Mouse (Mus musculus) heart, embryonic 15.5 days (tissue): ENCODE measurements at regions not wholly inside any gene's neighbourhood (a gene's known extent, or its start where the extent isn't known, plus 50 kb on each side); places are given as distances from the start of the nearest gene placed in this dataset.
"Not testable (repeated sequence)": the region's sequence is repeated elsewhere in the genome, so short reads cannot be mapped to it uniquely, and the experiment has no call there.

Source experiments
- ATAC-seq: fragments of 200-750 bp; cut with Nextera tagmentation; replicated peaks from 2 replicates; pipeline ENCODE4 v1.8.0; 2017; ENCODE audit warnings: low read depth, moderate TSS enrichment; ENCODE audit not compliant: insufficient number of reproducible peaks, insufficient read depth, low FRiP score
- H3K27ac ChIP-seq: fragments of 300-500 bp; sonication (generic); 2 replicates; pipeline ENCODE4 v1.5.1; 2015; ENCODE audit warnings: mild to moderate bottlenecking, inconsistent platforms
- H3K27me3 ChIP-seq: fragments of 300-500 bp; sonication (generic); 2 replicates; pipeline ENCODE4 v1.6.1; 2015; ENCODE audit warnings: inconsistent platforms
- H3K36me3 ChIP-seq: fragments of 300-500 bp; sonication (generic); 2 replicates; pipeline ENCODE4 v1.6.1; 2015; ENCODE audit warnings: mild to moderate bottlenecking, inconsistent platforms
- H3K4me1 ChIP-seq: fragments of 300-500 bp; sonication (generic); replicated peaks from 2 replicates; pipeline ENCODE4 v1.6.1; 2015; ENCODE audit warnings: inconsistent platforms
- H3K4me2 ChIP-seq: fragments of 300-500 bp; sonication (generic); 2 replicates; pipeline ENCODE4 v1.6.1; 2015; ENCODE audit warnings: inconsistent platforms, mild to moderate bottlenecking, moderate library complexity
- H3K4me3 ChIP-seq: fragments of 300-500 bp; sonication (generic); 2 replicates; pipeline ENCODE4 v1.5.1; 2015; ENCODE audit warnings: mild to moderate bottlenecking, inconsistent platforms
- H3K9ac ChIP-seq: fragments of 300-500 bp; sonication (generic); 2 replicates; pipeline ENCODE4 v1.6.1; 2015; ENCODE audit warnings: mild to moderate bottlenecking, inconsistent platforms
- H3K9me3 ChIP-seq: fragments of 300-500 bp; sonication (generic); replicated peaks from 2 replicates; pipeline ENCODE4 v1.6.1; 2016; ENCODE audit warnings: inconsistent platforms
- WGBS: fragments of 180-500 bp; shearing (Covaris S2); methylation state at CpG from one replicate; pipeline ENCODE4 v1.1.7; 2015; ENCODE audit warnings: mixed read lengths; 5-methylcytosine and 5-hydroxymethylcytosine counted together

DNA sequence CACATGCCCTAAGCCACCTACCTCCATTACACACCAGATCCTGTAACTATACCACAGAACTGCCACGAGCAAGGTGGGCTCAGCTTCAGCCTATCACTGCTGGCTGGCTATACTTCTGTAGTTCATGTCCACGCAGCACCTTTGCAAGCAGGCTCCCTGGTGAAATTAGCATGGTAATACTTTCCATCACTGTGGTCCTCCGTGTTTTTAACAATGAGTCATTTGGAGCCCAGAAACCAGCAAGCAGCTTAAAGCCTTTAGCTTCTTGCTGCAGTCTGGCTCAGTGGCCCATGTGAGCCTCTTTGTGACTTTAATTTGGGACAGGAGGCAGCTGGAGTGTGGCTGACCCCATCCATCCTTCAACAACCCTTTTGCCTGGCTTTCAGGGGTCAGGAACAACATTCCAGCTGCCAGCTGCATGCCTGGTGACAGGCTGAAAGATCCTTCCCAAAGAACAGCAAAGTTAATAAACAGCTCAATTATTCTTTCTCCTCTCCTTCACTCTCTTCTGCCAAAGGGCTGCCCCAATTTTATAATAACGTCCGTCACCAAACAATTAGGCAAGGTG is 122.1 kb upstream of the Intu start:
- H3K27ac ChIP-seq: no peak overlapping the region
- H3K4me1 ChIP-seq: no peaks in the 10 kb centered on the region
- 66% methylated on average over 5 of the region's 5 CpGs for WGBS
- H3K4me3 ChIP-seq: no peak overlapping the region
- H3K9me3 ChIP-seq: no peaks in the 10 kb centered on the region
- ATAC-seq: no peak
- no peaks in the 10 kb centered on the region for H3K36me3 ChIP-seq
- no peaks in the 10 kb centered on the region for H3K27me3 ChIP-seq
- H3K4me2 ChIP-seq: no peak overlapping the region
- no peak overlapping the region for H3K9ac ChIP-seq

DNA sequence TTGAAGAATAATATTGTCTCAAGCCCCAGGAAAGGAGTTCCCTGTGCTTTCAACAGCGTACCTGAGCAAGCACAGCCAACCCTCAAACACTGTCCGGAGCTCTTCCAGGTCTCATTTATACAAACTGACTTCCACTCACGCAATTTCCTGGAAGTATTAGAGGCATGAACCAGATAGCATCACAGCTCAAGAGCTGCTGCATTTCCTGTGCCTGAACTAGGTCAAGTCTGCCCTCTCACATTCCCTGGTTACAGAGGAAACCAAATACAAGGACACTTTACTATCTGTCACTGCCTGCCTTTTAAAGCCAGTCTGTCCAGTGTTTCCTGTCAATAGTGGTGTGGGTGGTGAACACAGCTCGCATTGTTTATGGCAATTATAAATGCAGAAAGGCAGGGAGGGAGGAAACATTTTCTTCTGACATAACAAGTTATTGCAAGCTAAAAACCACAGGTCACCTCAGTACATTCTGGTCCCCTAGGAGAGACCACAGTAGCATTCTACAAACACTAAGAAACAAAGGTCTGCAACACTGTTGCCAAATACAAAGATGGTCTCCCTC is 120.3 kb upstream of the Intu start:
- ATAC-seq: no peak
- 57% methylated on average over 4 of the region's 4 CpGs for WGBS

DNA sequence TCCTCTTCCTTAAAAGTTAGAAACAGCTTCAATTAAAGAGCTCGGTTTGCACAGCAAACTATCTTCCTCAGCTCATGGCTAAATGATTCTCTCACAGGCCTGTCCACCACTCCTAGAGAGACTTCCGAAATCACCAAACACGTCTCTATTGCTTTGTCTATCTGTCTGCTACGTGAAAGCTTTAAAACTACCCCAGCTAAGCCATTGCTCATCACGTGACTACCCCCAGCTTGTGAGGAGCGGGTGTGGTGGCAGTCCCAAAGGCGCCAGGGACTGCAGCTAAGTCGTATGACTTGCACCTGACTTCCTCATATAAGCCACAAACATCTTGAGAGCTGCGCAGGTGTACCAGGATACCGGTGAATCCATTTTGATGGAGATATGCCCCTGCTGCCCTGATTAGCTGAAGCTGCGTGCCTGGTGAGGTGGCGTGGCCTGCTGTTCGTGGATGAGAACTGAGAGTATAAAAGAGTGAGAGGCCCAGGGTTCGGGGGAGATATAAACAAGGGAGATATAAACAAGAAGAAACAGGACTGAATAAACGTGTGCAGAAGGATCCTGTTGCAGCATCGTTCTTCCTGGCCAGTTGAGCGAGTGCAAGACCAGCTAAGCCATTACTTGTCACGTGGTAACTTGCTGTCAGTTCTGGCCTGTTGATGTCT is 105.8 kb upstream of the Intu start:
- H3K4me2 ChIP-seq, H3K9me3 ChIP-seq, H3K36me3 ChIP-seq, ATAC-seq, H3K4me1 ChIP-seq, H3K9ac ChIP-seq, H3K4me3 ChIP-seq, H3K27me3 ChIP-seq: not testable (repeated sequence)
- H3K27ac ChIP-seq: 0 out of 2 replicates have a peak overlapping the region, but pooled peaks have one; percentile 65
- 69% methylated on average over 17 of the region's 18 CpGs for WGBS

More for the DNA sequence above, 120.3 kb upstream of the Intu start:
- H3K36me3 ChIP-seq: no peaks in the 10 kb centered on the region
- H3K4me3 ChIP-seq: no peak overlapping the region
- no peak overlapping the region for H3K4me2 ChIP-seq
- H3K9ac ChIP-seq: no peak overlapping the region
- no peaks in the 10 kb centered on the region for H3K9me3 ChIP-seq
- H3K27ac ChIP-seq: no peak overlapping the region
- H3K4me1 ChIP-seq: no peaks in the 10 kb centered on the region
- H3K27me3 ChIP-seq: no peaks in the 10 kb centered on the region

DNA sequence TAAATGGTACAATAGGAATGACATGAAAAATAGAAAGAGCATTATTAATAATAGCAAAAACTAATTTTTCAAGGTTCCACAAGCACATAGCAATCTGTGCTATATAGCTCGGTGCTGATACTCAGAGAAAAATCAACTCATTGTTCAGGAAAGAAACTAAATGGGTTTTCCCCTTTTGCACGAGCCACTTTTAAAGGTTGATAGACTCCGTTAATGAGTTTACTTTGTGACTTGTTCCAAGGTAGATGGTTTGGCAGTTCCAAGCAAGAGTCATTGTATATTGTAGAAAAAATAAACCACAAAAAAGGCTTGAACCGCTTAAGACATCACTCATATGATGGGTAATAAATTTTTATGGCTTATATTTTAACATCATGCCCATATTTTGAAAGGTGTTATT is 105.0 kb upstream of the Intu start:
- H3K36me3 ChIP-seq: no peaks in the 10 kb centered on the region
- H3K4me1 ChIP-seq: peaks cover 7% of the 10 kb centered on the region
- no peaks in the 10 kb centered on the region for H3K27me3 ChIP-seq
- ATAC-seq: no peak
- no peaks in the 10 kb centered on the region for H3K9me3 ChIP-seq
- no peak overlapping the region for H3K9ac ChIP-seq
- WGBS: 81% methylated on average over 4 of the region's 4 CpGs
- no peak overlapping the region for H3K4me3 ChIP-seq
- no peak overlapping the region for H3K4me2 ChIP-seq
- no peak overlapping the region for H3K27ac ChIP-seq

DNA sequence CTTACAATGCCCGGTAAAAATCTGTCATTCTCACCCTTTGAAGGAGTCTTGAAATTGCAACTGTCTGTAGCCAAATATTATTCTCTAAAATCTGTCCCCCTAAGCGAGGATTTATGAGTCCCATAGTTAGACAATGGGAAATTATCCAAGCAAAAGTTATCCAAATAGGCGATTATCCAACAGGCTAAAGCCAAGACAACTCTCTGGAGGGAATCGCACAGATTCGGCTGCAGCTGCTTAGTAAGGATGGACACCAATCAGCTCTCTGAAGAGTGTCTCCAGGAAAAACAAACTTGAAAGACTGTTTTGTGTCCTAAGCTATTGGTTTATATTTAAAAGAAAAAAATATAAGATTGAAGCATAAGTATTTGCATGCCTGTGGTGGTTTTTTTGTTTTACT is 103.1 kb upstream of the Intu start:
- no peak overlapping the region for H3K9ac ChIP-seq
- 56% methylated on average over 5 of the region's 5 CpGs for WGBS
- no peak overlapping the region for H3K4me3 ChIP-seq
- no peak for ATAC-seq
- H3K36me3 ChIP-seq: no peaks in the 10 kb centered on the region
- no peaks in the 10 kb centered on the region for H3K9me3 ChIP-seq
- H3K4me1 ChIP-seq: peaks cover 7% of the 10 kb centered on the region
- H3K4me2 ChIP-seq: no peak overlapping the region
- H3K27ac ChIP-seq: no peak overlapping the region
- no peaks in the 10 kb centered on the region for H3K27me3 ChIP-seq

DNA sequence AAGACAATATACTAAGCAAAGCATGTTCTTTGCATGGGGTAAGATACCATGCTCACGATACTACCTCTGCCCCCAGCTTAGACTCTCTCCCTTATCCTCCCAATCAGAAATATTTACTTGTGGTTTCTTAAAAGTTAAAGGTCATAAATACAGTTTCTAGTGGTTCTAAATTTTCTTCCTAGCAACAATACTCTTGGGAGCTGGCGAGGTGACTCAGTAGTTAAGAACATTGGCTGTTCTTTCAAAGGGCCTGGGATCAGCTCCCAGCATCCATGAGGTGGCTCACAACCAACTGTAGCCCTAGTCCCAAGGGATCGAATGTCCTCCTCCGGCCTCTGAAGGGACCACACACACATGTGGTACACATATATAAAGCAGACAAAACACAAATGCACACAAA is 92.8 kb upstream of the Intu start:
- H3K4me1 ChIP-seq: peaks cover 3% of the 10 kb centered on the region
- WGBS: 91% methylated on average over 4 of the region's 4 CpGs
- H3K9ac ChIP-seq: no peak overlapping the region
- H3K27ac ChIP-seq: no peak overlapping the region
- no peaks in the 10 kb centered on the region for H3K27me3 ChIP-seq
- no peaks in the 10 kb centered on the region for H3K36me3 ChIP-seq
- H3K9me3 ChIP-seq: no peaks in the 10 kb centered on the region
- no peak for ATAC-seq
- H3K4me3 ChIP-seq: no peak overlapping the region
- H3K4me2 ChIP-seq: no peak overlapping the region

DNA sequence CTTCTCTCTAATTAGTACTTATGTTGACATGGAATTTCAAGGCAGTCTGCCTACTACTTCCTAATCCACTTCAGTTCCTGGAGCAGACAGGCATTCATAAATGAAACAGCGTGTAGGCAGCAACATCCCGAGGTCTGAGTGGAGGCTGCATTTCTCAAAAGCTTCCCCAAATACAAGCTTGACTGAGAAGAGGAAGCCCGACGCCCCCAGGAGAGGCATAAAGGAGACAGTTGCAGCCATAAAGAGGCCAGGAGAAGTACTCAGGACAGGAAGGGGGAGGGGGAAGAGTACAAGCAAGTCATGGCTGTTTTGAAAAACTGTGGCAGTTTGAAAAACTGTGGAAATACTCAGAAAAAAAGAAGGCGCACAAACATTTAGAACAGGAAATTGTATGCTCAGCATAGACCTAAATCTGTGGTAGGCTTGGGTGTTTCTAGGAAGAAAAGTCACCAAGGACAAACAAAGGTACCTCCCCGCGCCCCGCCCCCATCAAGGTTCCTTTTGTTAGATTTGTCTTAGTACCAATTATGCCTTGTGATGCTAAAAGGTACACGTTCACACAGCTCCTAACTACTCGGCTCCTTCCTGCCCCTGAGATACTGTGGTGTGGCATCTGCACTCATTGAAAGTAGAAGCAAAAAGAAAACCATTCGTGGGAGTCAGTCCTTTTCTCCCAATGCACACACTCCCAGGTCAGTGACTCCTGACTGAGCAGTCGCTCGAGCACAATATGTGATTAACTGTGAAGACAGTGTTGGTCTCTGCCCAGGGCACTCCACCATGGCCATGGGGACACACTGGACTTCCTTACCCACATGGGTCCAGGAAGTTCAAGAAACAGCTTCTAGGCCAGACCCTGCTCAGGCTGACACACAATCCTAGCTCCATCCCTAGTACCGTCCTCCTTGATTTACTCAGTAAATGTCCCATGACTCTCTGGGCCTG is 89.7 kb upstream of the Intu start:
- H3K27me3 ChIP-seq: no peaks in the 10 kb centered on the region
- H3K36me3 ChIP-seq: no peaks in the 10 kb centered on the region
- H3K4me3 ChIP-seq: no peak overlapping the region
- H3K9ac ChIP-seq: no peak overlapping the region
- H3K27ac ChIP-seq: no peak overlapping the region
- H3K4me2 ChIP-seq: no peak overlapping the region
- H3K9me3 ChIP-seq: no peaks in the 10 kb centered on the region
- H3K4me1 ChIP-seq: peaks cover 3% of the 10 kb centered on the region
- ATAC-seq: no peak
- 57% methylated on average over 14 of the region's 14 CpGs for WGBS

DNA sequence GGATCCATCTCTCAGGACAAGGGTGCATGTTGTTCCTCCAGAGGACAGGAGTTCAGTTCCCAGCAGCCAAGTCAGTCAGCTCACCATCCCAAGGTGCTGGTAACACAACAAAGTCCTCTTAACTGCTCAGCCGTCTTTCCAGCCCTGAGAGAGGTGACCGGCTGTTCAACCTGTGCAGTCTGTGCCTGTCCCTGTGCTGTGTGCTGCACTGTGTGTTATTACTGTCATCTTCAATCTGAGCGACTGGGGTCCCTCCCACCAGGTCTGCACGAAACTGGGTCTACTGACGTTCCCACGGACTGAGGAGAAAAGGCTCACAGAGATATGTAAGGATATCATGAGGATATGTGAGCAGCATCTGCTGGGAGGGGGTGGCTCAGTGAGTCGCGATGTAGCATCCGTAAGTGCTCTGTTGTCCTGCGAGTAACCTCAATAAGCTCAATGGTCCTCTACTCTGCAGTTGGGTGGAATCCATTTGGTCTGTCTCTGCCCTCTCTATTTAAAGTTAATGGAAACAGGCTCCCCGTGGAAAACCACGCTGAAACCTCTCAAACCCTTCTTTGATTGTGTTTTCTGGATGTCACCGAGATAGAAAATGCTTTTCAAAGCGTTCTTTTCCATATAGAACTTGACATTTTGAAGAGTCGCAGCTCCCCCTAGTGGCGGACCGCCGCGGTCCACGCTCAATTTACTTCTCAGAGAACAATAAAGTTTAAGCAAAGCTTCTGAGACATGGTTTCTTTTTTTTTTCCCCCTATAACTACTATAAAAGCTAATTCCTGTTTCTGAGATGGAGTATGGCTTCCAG is 87.1 kb upstream of the Intu start:
- 31% methylated on average over 20 of the region's 20 CpGs for WGBS
- Histone ChIP-seq H3K36me3 (no peaks in the 10 kb centered on the region), H3K27ac (no peak overlapping the region), H3K4me3 (0 out of 2 replicates have a peak overlapping the region, but pooled peaks have one; percentile 6), H3K4me1 (peaks cover 3% of the 10 kb centered on the region), H3K9me3 (no peaks in the 10 kb centered on the region), H3K9ac (no peak overlapping the region), H3K27me3 (no peaks in the 10 kb centered on the region), H3K4me2 (peak overlapping the region; percentile 47)
- no peak for ATAC-seq

DNA sequence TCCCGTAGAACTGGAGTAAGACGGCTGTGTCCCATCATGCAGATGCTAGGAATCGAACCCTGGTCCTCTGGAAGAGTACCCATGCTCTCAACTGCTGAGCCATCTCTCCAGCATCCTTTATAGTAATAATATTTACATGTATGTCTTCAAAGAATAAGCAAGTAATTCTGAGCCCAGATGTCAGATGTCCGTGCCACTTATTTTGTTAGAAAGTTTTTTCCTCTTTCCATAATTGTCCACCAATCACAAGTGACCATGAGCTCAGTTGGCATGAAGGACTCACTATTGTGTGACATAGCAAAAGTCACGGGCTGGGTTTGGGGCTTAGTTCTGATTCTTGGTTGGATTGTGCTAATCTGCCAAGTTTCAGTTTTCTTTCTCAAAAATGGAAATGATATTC is 78.1 kb upstream of the Intu start:
- no peaks in the 10 kb centered on the region for H3K9me3 ChIP-seq
- no peaks in the 10 kb centered on the region for H3K36me3 ChIP-seq
- H3K27me3 ChIP-seq: no peaks in the 10 kb centered on the region
- H3K4me3 ChIP-seq: no peak overlapping the region
- no peak overlapping the region for H3K9ac ChIP-seq
- peaks cover 13% of the 10 kb centered on the region for H3K4me1 ChIP-seq
- H3K27ac ChIP-seq: peak overlapping the region; percentile 73
- H3K4me2 ChIP-seq: peak overlapping the region; percentile 13; the same call in 1 of the 2 replicates
- 70% methylated on average over 5 of the region's 5 CpGs for WGBS
- ATAC-seq: no peak

DNA sequence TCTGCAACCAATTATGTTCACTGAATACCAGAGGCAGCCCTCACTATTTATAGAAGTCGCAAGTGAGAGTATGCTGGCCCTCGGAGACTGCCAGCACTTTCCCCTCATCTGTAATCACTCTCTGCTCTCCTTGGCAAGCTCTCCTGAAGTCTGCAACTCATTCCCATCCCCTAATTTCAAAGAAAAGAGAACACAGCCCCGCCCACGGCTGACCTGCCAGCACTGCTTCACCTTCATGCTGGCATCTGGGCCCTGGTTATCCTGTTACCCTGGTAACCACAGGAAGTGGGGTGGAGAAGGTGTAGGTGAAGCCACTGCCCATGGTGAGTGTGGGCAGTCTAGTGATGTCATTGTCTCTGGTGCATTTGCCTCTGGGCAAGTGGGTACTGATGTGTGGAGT is 77.5 kb upstream of the Intu start:
- 14% methylated on average over 4 of the region's 4 CpGs for WGBS
- ATAC-seq: peak; percentile 81
- no peak overlapping the region for H3K4me3 ChIP-seq
- no peaks in the 10 kb centered on the region for H3K36me3 ChIP-seq
- peak overlapping the region; percentile 73 for H3K27ac ChIP-seq
- no peaks in the 10 kb centered on the region for H3K27me3 ChIP-seq
- H3K4me1 ChIP-seq: peaks cover 13% of the 10 kb centered on the region
- H3K4me2 ChIP-seq: peak overlapping the region; percentile 13; the same call in 1 of the 2 replicates
- H3K9ac ChIP-seq: no peak overlapping the region
- H3K9me3 ChIP-seq: no peaks in the 10 kb centered on the region

DNA sequence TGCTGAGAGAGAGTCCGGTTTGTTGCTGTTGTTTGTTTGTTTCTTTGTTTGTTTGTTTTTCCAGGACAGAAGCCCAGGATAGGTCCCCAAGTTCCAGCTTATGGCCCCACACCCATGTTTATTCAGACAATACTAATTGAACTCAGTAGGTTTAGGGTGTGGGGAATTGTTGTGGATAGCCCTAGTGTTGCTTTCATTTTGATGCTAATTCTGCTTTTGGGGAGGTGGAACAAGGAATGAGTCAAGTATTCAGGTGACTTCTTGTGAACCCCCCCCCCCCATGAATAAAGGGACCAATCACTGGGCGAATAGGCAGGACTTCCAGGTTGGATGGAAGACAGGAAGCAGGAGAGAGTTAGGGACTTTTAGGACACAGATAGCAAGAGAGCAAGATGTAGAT is 75.0 kb upstream of the Intu start:
- 80% methylated on average over 2 of the region's 2 CpGs for WGBS
- no peak overlapping the region for H3K9ac ChIP-seq

More for the DNA sequence above, 75.0 kb upstream of the Intu start:
- H3K4me3 ChIP-seq: no peak overlapping the region
- H3K4me2 ChIP-seq: no peak overlapping the region
- peaks cover 13% of the 10 kb centered on the region for H3K4me1 ChIP-seq
- no peak overlapping the region for H3K27ac ChIP-seq
- no peaks in the 10 kb centered on the region for H3K36me3 ChIP-seq
- H3K27me3 ChIP-seq: no peaks in the 10 kb centered on the region
- H3K9me3 ChIP-seq: no peaks in the 10 kb centered on the region
- ATAC-seq: no peak
